ENCODE assay signal across 26 mouse cellular contexts in genomic region chr17:14606356-14606989, GRCm38 (mm10).
A peak's percentile ranks its signal among the peaks of the same experiment; 100 is the strongest.
DNase-seq lines count a peak whose midpoint lies in the region; ATAC-seq and TF ChIP-seq lines count a peak whose summit lies in the region.
"Had no signal": no experiment of that assay in that cellular context is flagged by ENCODE, and none has a peak within 500 bp of the region (broad histone marks: within the 10 kb centered on the region; RNA-seq: fewer than 3 reads in every experiment).

No protein-coding gene starts in this region.

- no peak for TF ChIP-seq CTCF in gastrocnemius, adult 2 months (IDR thresholded peaks at IDR 0.05)
- TF ChIP-seq CTCF in cerebellum, adult 2 months (IDR thresholded peaks at IDR 0.05; ENCODE audit: borderline replicate concordance, insufficient read depth, low read depth, low read length): no peak

- 64% methylated on average over 5 of the region's 5 CpGs for WGBS in limb, embryonic 12.5 days
- WGBS in limb, embryonic 10.5 days: 87% methylated on average over 5 of the region's 5 CpGs
- 30% methylated on average over 5 of the region's 5 CpGs for WGBS in embryonic facial prominence, embryonic 14.5 days
- 39% methylated on average over 5 of the region's 5 CpGs for WGBS in limb, embryonic 13.5 days
- 77% methylated on average over 5 of the region's 5 CpGs for WGBS in cerebellum, adult 2 months

- ATAC-seq in limb, embryonic 12.5 days (ENCODE audit: insufficient number of reproducible peaks, insufficient read depth, low FRiP score, low TSS enrichment, low read depth): no peak
- ATAC-seq in embryonic facial prominence, embryonic 14.5 days (ENCODE audit: low read depth): no peak
- ATAC-seq in limb, embryonic 13.5 days (ENCODE audit: low FRiP score, low read depth): peak; percentile 59; the same call in 1 of the 2 replicates
- ATAC-seq: activated CD4-positive, CD25-positive, alpha-beta regulatory T cell, adult 4 months; CD4-positive, CD25-positive, alpha-beta regulatory T cell, adult 4 months; forebrain, embryonic 14.5 days; forebrain, postnatal 0 days; hindbrain, postnatal 0 days; inflammation-experienced regulatory T-cells, adult 6 months had no signal

- H3K4me3 ChIP-seq in limb, embryonic 12.5 days (replicated peaks): no peak overlapping the region
- H3K4me3 ChIP-seq in limb, embryonic 10.5 days: no peak overlapping the region
- no peak overlapping the region for H3K4me3 ChIP-seq in embryonic facial prominence, embryonic 14.5 days (ENCODE audit: low read depth, low read length)
- no peak overlapping the region for H3K4me3 ChIP-seq in limb, embryonic 13.5 days
- no peak overlapping the region for H3K4me3 ChIP-seq in gastrocnemius, adult 2 months
- H3K4me3 ChIP-seq in cerebellum, adult 2 months (replicated peaks; ENCODE audit: insufficient read depth, low read depth, low read length): no peak overlapping the region
- H3K4me3 ChIP-seq: heart, adult 2 months; heart, embryonic 10.5 days; heart, embryonic 13.5 days had no signal

- no peaks in the 10 kb centered on the region for H3K36me3 ChIP-seq in limb, embryonic 12.5 days
- no peaks in the 10 kb centered on the region for H3K36me3 ChIP-seq in limb, embryonic 10.5 days
- no peaks in the 10 kb centered on the region for H3K36me3 ChIP-seq in embryonic facial prominence, embryonic 14.5 days (ENCODE audit: control insufficient read depth, insufficient read depth, low read length)
- H3K36me3 ChIP-seq in limb, embryonic 13.5 days: no peaks in the 10 kb centered on the region
- H3K36me3 ChIP-seq: heart, embryonic 10.5 days; heart, embryonic 13.5 days had no signal

- intact Hi-C loops in gastrocnemius, adult 2 months (cut with DNase I): no loop called here

- no peak for DNase-seq in limb, embryonic 10.5 days (ENCODE audit: low spot score)
- DNase-seq in embryonic facial prominence, embryonic 14.5 days (ENCODE audit: low spot score): peak; percentile 67
- no peak for DNase-seq in gastrocnemius, adult 2 months
- DNase-seq in cerebellum, adult 2 months: no peak
- no peak for DNase-seq in cerebellum, postnatal 25 days
- DNase-seq: adrenal gland, adult 8-10 months; adrenal gland, postnatal 25 days; cerebellum, adult 11-12 months; cerebellum, adult 9-10 months; cerebellum, postnatal 14 days; forebrain, postnatal 0 days; gastrocnemius, postnatal 25 days; heart, adult 2 months; heart, postnatal 14 days; heart, postnatal 4 days; kidney, adult 11 months had no signal

- no peaks in the 10 kb centered on the region for H3K9me3 ChIP-seq in limb, embryonic 12.5 days
- H3K9me3 ChIP-seq in limb, embryonic 10.5 days (replicated peaks): no peaks in the 10 kb centered on the region
- H3K9me3 ChIP-seq in embryonic facial prominence, embryonic 14.5 days (ENCODE audit: control insufficient read depth, low read length): no peaks in the 10 kb centered on the region
- H3K9me3 ChIP-seq in limb, embryonic 13.5 days: no peaks in the 10 kb centered on the region
- H3K9me3 ChIP-seq: heart, embryonic 10.5 days; heart, embryonic 13.5 days had no signal

- H3K4me2 ChIP-seq in limb, embryonic 12.5 days: no peak overlapping the region
- no peak overlapping the region for H3K4me2 ChIP-seq in embryonic facial prominence, embryonic 14.5 days (ENCODE audit: low read depth, low read length)
- no peak overlapping the region for H3K4me2 ChIP-seq in limb, embryonic 13.5 days (replicated peaks)
- H3K4me2 ChIP-seq: heart, embryonic 13.5 days; hindbrain, embryonic 14.5 days had no signal

- H3K27ac ChIP-seq in limb, embryonic 12.5 days: 0 out of 2 replicates have a peak overlapping the region, but pooled peaks have one; percentile 29
- no peak overlapping the region for H3K27ac ChIP-seq in limb, embryonic 10.5 days
- peak overlapping the region; percentile 81 for H3K27ac ChIP-seq in embryonic facial prominence, embryonic 14.5 days (replicated peaks; ENCODE audit: low read depth, low read length)
- H3K27ac ChIP-seq in limb, embryonic 13.5 days: peak overlapping the region; percentile 77
- no peak overlapping the region for H3K27ac ChIP-seq in gastrocnemius, adult 2 months
- no peak overlapping the region for H3K27ac ChIP-seq in cerebellum, adult 2 months (ENCODE audit: insufficient read depth, low read length)
- H3K27ac ChIP-seq: heart, adult 2 months; heart, embryonic 10.5 days; heart, embryonic 13.5 days; hindbrain, embryonic 14.5 days; hindbrain, postnatal 0 days had no signal

- TF ChIP-seq POLR2A in cerebellum, adult 2 months (IDR thresholded peaks at IDR 0.05; ENCODE audit: borderline replicate concordance, insufficient read depth, low read length): no peak

- no peaks in the 10 kb centered on the region for H3K4me1 ChIP-seq in limb, embryonic 12.5 days (replicated peaks)
- no peaks in the 10 kb centered on the region for H3K4me1 ChIP-seq in limb, embryonic 10.5 days
- peaks cover 14% of the 10 kb centered on the region for H3K4me1 ChIP-seq in embryonic facial prominence, embryonic 14.5 days (ENCODE audit: control insufficient read depth, insufficient read depth, low read length)
- H3K4me1 ChIP-seq in limb, embryonic 13.5 days: peaks cover 10% of the 10 kb centered on the region
- no peaks in the 10 kb centered on the region for H3K4me1 ChIP-seq in cerebellum, adult 2 months (ENCODE audit: control insufficient read depth, insufficient read depth, low read length)
- H3K4me1 ChIP-seq: heart, embryonic 10.5 days; heart, embryonic 13.5 days had no signal

- H3K27me3 ChIP-seq in limb, embryonic 12.5 days: no peaks in the 10 kb centered on the region
- H3K27me3 ChIP-seq in limb, embryonic 10.5 days (ENCODE audit: low read depth, poor library complexity, severe bottlenecking): no peaks in the 10 kb centered on the region
- no peaks in the 10 kb centered on the region for H3K27me3 ChIP-seq in embryonic facial prominence, embryonic 14.5 days (replicated peaks; ENCODE audit: control insufficient read depth, insufficient read depth, low read length)
- no peaks in the 10 kb centered on the region for H3K27me3 ChIP-seq in limb, embryonic 13.5 days
- no peaks in the 10 kb centered on the region for H3K27me3 ChIP-seq in cerebellum, adult 2 months (ENCODE audit: control insufficient read depth, insufficient read depth, low read length)
- H3K27me3 ChIP-seq: heart, embryonic 13.5 days had no signal

- no peak overlapping the region for H3K9ac ChIP-seq in limb, embryonic 12.5 days (replicated peaks)
- H3K9ac ChIP-seq in embryonic facial prominence, embryonic 14.5 days (ENCODE audit: low read depth, low read length): no peak overlapping the region
- H3K9ac ChIP-seq in limb, embryonic 13.5 days: no peak overlapping the region
- H3K9ac ChIP-seq: forebrain, postnatal 0 days; heart, embryonic 13.5 days; hindbrain, embryonic 14.5 days had no signal

Comparison
In these comparisons a context has a peak if more than half of its experiments do, and no peak if none do; other contexts are left out.
1. H3K27ac ChIP-seq: peak in limb, embryonic 12.5 days (single experiment), embryonic facial prominence, embryonic 14.5 days (single experiment) and limb, embryonic 13.5 days (single experiment); none in limb, embryonic 10.5 days (single experiment), gastrocnemius, adult 2 months (single experiment) and cerebellum, adult 2 months (single experiment).